Mouse (Mus musculus) CH12.LX (cell line): ENCODE measurements around the gene Arhgef3. TPM values are rescaled to one million over a fixed set of nuclear protein-coding genes. Genes with fewer than 3 reads are reported as not detected.

ENCODE experiments used
- DNase-seq: peaks from one replicate; pipeline ENCODE4 v3.0.0-alpha.2; 2013; ENCODE audit errors: extremely low read depth
- H3K27ac ChIP-seq: 2 replicates; pipeline ENCODE4 v1.5.1; 2012; ENCODE audit warnings: low read depth, mild to moderate bottlenecking, control low read depth, moderate library complexity; ENCODE audit not compliant: insufficient read depth
- H3K27me3 ChIP-seq: replicated peaks from 2 replicates; pipeline ENCODE3; 2012; ENCODE audit warnings: inconsistent platforms
- H3K36me3 ChIP-seq, 2 experiments: replicated peaks in 1 of 2; 2 replicates each; pipeline versions ENCODE3 to v1.6.1; 2012; ENCODE audit warnings: inconsistent platforms in 1 of 2, low read length in 1 of 2, mild to moderate bottlenecking in 1 of 2, mixed read lengths in 1 of 2, moderate library complexity in 1 of 2; ENCODE audit not compliant: control insufficient read depth in 1 of 2, insufficient read depth in 1 of 2
- H3K4me1 ChIP-seq, 2 experiments: 2 replicates each; pipeline ENCODE4 v1.6.1; 2012; ENCODE audit warnings: inconsistent platforms in 1 of 2, moderate library complexity in 1 of 2; ENCODE audit not compliant: insufficient read depth in 2 of 2, control insufficient read depth in 1 of 2
- H3K4me2 ChIP-seq: 2 replicates; pipeline ENCODE4 v1.6.1; 2012; ENCODE audit warnings: low read depth, mild to moderate bottlenecking, control low read depth; ENCODE audit not compliant: poor library complexity, insufficient read depth, severe bottlenecking
- H3K4me3 ChIP-seq, 3 experiments: fragments of 150-350 bp in 1 of 3; sonication (generic) in 1 of 3; replicated peaks in 1 of 3; 2 replicates each; pipeline versions ENCODE3 to v1.5.1; 2011 to 2012; ENCODE audit warnings: low read depth in 2 of 3, low read length in 2 of 3, mild to moderate bottlenecking in 2 of 3, moderate library complexity in 2 of 3, control low read depth in 1 of 3, improper control_type of control experiment in 1 of 3, inconsistent platforms in 1 of 3, mixed read lengths in 1 of 3; ENCODE audit not compliant: poor library complexity in 1 of 3
- H3K79me2 ChIP-seq: replicated peaks from 2 replicates; pipeline ENCODE4 v1.6.1; 2012; ENCODE audit warnings: mild to moderate bottlenecking, moderate library complexity; ENCODE audit not compliant: control insufficient read depth, poor library complexity, insufficient read depth, severe bottlenecking; ENCODE audit errors: extremely low read depth
- H3K9ac ChIP-seq: 2 replicates; pipeline ENCODE4 v1.6.1; 2012; ENCODE audit warnings: low read depth, mild to moderate bottlenecking, control low read depth, moderate library complexity; ENCODE audit not compliant: insufficient read depth
- H3K9me3 ChIP-seq: replicated peaks from 2 replicates; pipeline ENCODE3; 2012; ENCODE audit warnings: low read length, inconsistent platforms, mixed read lengths
- BHLHE40 ChIP-seq: IDR thresholded peaks from 2 replicates; pipeline ENCODE4 v1.6.1; 2011; ENCODE audit warnings: mild to moderate bottlenecking, low read depth, low read length, improper control_type of control experiment
- CHD2 ChIP-seq: IDR thresholded peaks from 2 replicates; pipeline ENCODE4 v1.6.1; 2011; ENCODE audit warnings: low read length, improper control_type of control experiment
- CTCF ChIP-seq, 2 experiments: IDR thresholded peaks in 1 of 2; conservative IDR thresholded peaks in 1 of 2; 2 replicates each; pipeline ENCODE4 v1.5.1; 2011 to 2012; ENCODE audit warnings: low read depth in 2 of 2, low read length in 2 of 2, improper control_type of control experiment in 1 of 2, inconsistent platforms in 1 of 2, mild to moderate bottlenecking in 1 of 2, moderate library complexity in 1 of 2
- ETS1 ChIP-seq: conservative IDR thresholded peaks from 2 replicates; pipeline ENCODE4 v1.6.1; 2012; ENCODE audit warnings: low read depth, mild to moderate bottlenecking, inconsistent platforms, low read length, improper control_type of control experiment, moderate library complexity
- JUN ChIP-seq: IDR thresholded peaks from 2 replicates; pipeline ENCODE4 v1.6.1; 2011; ENCODE audit warnings: low read depth, mild to moderate bottlenecking, low read length, improper control_type of control experiment, moderate library complexity; ENCODE audit not compliant: insufficient read depth
- JUND ChIP-seq: conservative IDR thresholded peaks from 2 replicates; pipeline ENCODE4 v1.6.1; 2011; ENCODE audit warnings: low read depth, low read length, improper control_type of control experiment
- MAX ChIP-seq: IDR thresholded peaks from 2 replicates; pipeline ENCODE4 v1.6.1; 2011; ENCODE audit warnings: low read length, improper control_type of control experiment
- MEF2A ChIP-seq: IDR thresholded peaks from 2 replicates; pipeline ENCODE4 v1.6.1; 2014; ENCODE audit warnings: low read depth, mild to moderate bottlenecking, inconsistent platforms, low read length, improper control_type of control experiment, borderline replicate concordance
- NELFE ChIP-seq: IDR thresholded peaks from 2 replicates; pipeline ENCODE4 v1.6.1; 2011; ENCODE audit warnings: low read depth, low read length, improper control_type of control experiment
- SIN3A ChIP-seq: IDR thresholded peaks from 2 replicates; pipeline ENCODE4 v1.6.1; 2012; ENCODE audit warnings: low read length, improper control_type of control experiment, inconsistent platforms
- SMC3 ChIP-seq: IDR thresholded peaks from 2 replicates; pipeline ENCODE4 v1.6.1; 2011; ENCODE audit warnings: low read depth, low read length, improper control_type of control experiment
- TCF12 ChIP-seq: IDR thresholded peaks from 2 replicates; pipeline ENCODE4 v1.6.1; 2014; ENCODE audit warnings: low read depth, mild to moderate bottlenecking, inconsistent platforms, low read length, improper control_type of control experiment
- UBTF ChIP-seq: IDR thresholded peaks from 2 replicates; pipeline ENCODE4 v1.6.1; 2012; ENCODE audit warnings: low read depth, mild to moderate bottlenecking, inconsistent platforms, low read length, improper control_type of control experiment, moderate library complexity
- USF1 ChIP-seq: IDR thresholded peaks from 2 replicates; pipeline ENCODE4 v1.6.1; 2014; ENCODE audit warnings: low read depth, mild to moderate bottlenecking, inconsistent platforms, low read length, improper control_type of control experiment
- ZMIZ1 ChIP-seq: IDR thresholded peaks from 2 replicates; pipeline ENCODE4 v1.6.1; 2012; ENCODE audit warnings: low read depth, mild to moderate bottlenecking, inconsistent platforms, low read length, improper control_type of control experiment
- ZNF384 ChIP-seq: IDR thresholded peaks from 2 replicates; pipeline ENCODE4 v1.6.1; 2012; ENCODE audit warnings: low read depth, low read length, improper control_type of control experiment, inconsistent platforms
- dilution Hi-C: fragments of 300-500 bp; cut with MboI; formaldehyde crosslinking; loops from 2 replicates; pipeline ENCODE4 v1.14.3; 2020; ENCODE audit warnings: low sequenced_read_pairs; ENCODE audit not compliant: extremely low pct_unique_long_range_greater_than_20kb, extremely low pct_ligation_motif_present
- in situ Hi-C: fragments of 300-500 bp; cut with MboI; formaldehyde crosslinking; loops from 3 replicates; pipeline ENCODE4 v1.14.3; 2019; ENCODE audit warnings: low sequenced_read_pairs, low pct_ligation_motif_present, low pct_unique_long_range_greater_than_20kb, mixed read lengths
- polyA plus RNA-seq: library from polyadenylated mRNA; unstranded; fragments of >175 nt; gene quantifications from 2 replicates; pipeline ENCODE4 v1.2.1, GENCODE M21; 2012; ENCODE audit warnings: low read depth; ENCODE audit not compliant: insufficient read length
- total RNA-seq, 2 experiments: library from RNA; depleted of rRNA; stranded (reverse); fragments of 300-350 nt in 1 of 2; fragments of >200 nt in 1 of 2; gene quantifications; 2 replicates each; pipeline ENCODE4 v1.2.3; 2012 to 2014

Gene Arhgef3
- total and polyA plus RNA-seq, 3 experiments, result 0.51 to 0.64 (median 0.62) TPM

DNA sequence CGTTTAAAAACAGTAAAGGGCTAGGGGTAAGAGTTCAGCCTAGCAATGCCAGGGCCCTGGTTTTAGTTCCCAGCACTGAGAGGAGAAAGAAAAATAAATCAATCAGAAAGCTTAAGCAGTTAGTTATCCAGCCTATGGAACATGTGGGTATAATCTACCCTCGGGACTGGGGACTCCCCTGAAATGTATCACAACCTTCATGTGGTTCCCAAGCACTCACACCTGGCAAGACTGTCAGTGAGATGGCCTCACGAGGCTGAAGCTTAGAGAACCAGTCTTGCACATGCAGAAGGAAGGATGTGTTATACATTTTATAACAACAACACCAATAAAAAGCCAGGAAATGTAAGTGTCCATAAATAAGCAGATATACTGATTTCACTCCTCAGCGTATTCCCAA, 189.7 kb downstream of the Arhgef3 start:
- Histone ChIP-seq H3K36me3 (no peaks in the 10 kb centered on the region), H3K79me2 (no peaks in the 10 kb centered on the region), H3K4me1 (peaks cover 0 to 13% of the 10 kb centered on the region in 2 experiments; a peak in 2 of 4 replicates), H3K4me2 (no peak overlapping the region), H3K9me3 (no peaks in the 10 kb centered on the region), H3K27ac (no peak overlapping the region), H3K27me3 (no peaks in the 10 kb centered on the region), H3K4me3 (no peak overlapping the region), H3K9ac (no peak overlapping the region)
- in situ Hi-C loops (no loop called here), dilution Hi-C loops (no loop called here)
- TF ChIP-seq BHLHE40, result 0 out of 2 replicates have a peak, but pooled peaks have one; percentile 14
- TF ChIP-seq SIN3A, result no peak
- peak; percentile 34 for DNase-seq

DNA sequence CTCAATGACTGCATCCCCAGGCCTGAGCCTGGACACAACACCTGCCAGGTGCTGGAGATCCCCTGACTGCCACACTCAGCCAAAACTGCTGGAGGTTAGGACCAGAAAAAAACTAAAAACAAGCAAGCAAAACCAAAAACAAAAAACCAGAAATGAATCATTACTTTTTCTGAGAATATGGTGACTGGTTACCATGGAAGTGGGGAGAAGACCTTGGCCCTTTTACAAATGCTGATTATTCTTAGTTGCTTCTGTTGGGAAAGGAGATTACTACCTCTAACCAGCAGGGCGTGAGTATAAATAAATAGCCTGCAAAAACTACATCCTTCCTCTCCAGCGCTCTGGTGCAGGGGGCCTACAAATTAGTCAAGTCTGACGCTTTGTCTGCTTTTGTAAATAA, 194.1 kb downstream of the Arhgef3 start:
- H3K9ac ChIP-seq, result no peak overlapping the region
- no peak for DNase-seq
- H3K36me3 ChIP-seq, result no peaks in the 10 kb centered on the region
- in situ Hi-C loops (no loop called here), dilution Hi-C loops (no loop called here)
- H3K4me2 ChIP-seq, result no peak overlapping the region
- no peak overlapping the region for H3K27ac ChIP-seq
- peaks cover 0 to 13% of the 10 kb centered on the region in 2 experiments; a peak in 2 of 4 replicates for H3K4me1 ChIP-seq
- TF ChIP-seq SMC3 (no peak), NELFE (no peak), MEF2A (no peak), ETS1 (no peak), UBTF (no peak), ZNF384 (no peak), JUN (no peak), CTCF (conservative IDR thresholded peaks at IDR 0.05 in 1 of 2, IDR thresholded peaks at IDR 0.05 in 1 of 2; ENCODE audit: low read depth in 2 of 2, low read length in 2 of 2) (no peak)
- no peaks in the 10 kb centered on the region for H3K9me3 ChIP-seq
- H3K27me3 ChIP-seq, result no peaks in the 10 kb centered on the region
- H3K4me3 ChIP-seq, result no peak overlapping the region
- no peaks in the 10 kb centered on the region for H3K79me2 ChIP-seq

DNA sequence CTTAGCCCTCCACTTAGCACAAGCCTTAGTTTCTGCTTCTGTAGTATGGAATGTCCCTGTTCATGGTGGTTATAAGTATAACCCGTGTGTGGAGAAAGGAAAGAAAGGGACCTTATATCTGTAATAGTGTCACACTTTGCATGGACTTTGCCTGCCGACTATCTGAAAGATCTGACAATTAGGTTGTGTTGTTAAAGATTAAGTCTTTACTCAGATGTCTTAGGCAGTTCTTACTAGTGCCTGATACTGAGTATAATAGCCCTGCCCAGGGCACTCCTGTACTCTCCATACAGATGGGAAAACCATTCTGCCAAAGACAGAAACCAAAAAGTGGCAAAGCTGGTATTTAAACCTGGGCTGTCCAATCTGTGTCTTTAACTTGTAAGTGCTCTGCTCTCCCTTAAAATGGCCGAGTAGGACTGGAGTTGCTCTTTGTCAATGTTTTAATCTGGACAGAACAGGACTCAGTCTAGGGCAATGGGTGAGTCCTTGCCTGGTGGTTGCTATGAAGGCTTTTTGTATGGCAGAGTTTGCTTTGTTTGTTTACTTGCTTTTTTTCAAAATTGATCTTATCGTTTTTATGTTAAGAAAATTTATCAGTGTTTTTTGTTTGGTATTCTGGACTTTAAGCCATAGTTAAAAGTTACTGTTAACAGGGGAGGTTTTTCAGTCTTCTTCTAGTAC, 196.0 kb downstream of the Arhgef3 start:
- Histone ChIP-seq H3K4me1 (peaks cover 0 to 5% of the 10 kb centered on the region in 2 experiments; a peak in 1 of 4 replicates), H3K27me3 (no peaks in the 10 kb centered on the region), H3K4me2 (no peak overlapping the region), H3K27ac (no peak overlapping the region), H3K4me3 (no peak overlapping the region), H3K9me3 (no peaks in the 10 kb centered on the region), H3K79me2 (no peaks in the 10 kb centered on the region), H3K9ac (no peak overlapping the region), H3K36me3 (no peaks in the 10 kb centered on the region)
- dilution Hi-C loops, result no loop called here
- in situ Hi-C loops, result no loop called here
- no peak for TF ChIP-seq CHD2
- no peak for TF ChIP-seq SIN3A
- no peak for TF ChIP-seq USF1
- no peak for TF ChIP-seq MAX
- no peak for TF ChIP-seq ETS1
- no peak for TF ChIP-seq JUN
- no peak for TF ChIP-seq UBTF
- TF ChIP-seq TCF12, result no peak
- TF ChIP-seq JUND, result no peak
- no peak for TF ChIP-seq ZMIZ1
- TF ChIP-seq CTCF (conservative IDR thresholded peaks at IDR 0.05 in 1 of 2, IDR thresholded peaks at IDR 0.05 in 1 of 2; ENCODE audit: low read depth in 2 of 2, low read length in 2 of 2), result no peak
- no peak for DNase-seq
